Mouse (Mus musculus) right cerebral cortex, postnatal 14 days (tissue): ENCODE data around the gene Hdac10.

Experiments used
- DNase-seq: peaks from one replicate; pipeline ENCODE4 v3.0.0; 2022

Gene Hdac10

GRCm38 (mm10) chr15:89118007-89118406 lies 10.5 kb downstream of the Hdac10 start:
- no peak for DNase-seq

GRCm38 (mm10) chr15:89110147-89110546 lies 18.4 kb downstream of the Hdac10 start:
- DNase-seq, result no peak

- DNase-seq, result no peak
Measured at GRCm38 (mm10) chr15:89106976-89107375, 21.5 kb downstream of the Hdac10 start.

GRCm38 (mm10) chr15:89106073-89106472 lies 22.4 kb downstream of the Hdac10 start:
- no peak for DNase-seq

- DNase-seq, result no peak
Measured at GRCm38 (mm10) chr15:89104425-89104824, 24.1 kb downstream of the Hdac10 start.

GRCm38 (mm10) chr15:89103921-89104320 lies 24.6 kb downstream of the Hdac10 start:
- no peak for DNase-seq

- DNase-seq, result no peak
Measured at GRCm38 (mm10) chr15:89102646-89103045, 25.9 kb downstream of the Hdac10 start.

- no peak for DNase-seq
Measured at GRCm38 (mm10) chr15:89100823-89101222, 27.7 kb downstream of the Hdac10 start.

GRCm38 (mm10) chr15:89098616-89099015 lies 29.9 kb downstream of the Hdac10 start:
- DNase-seq, result no peak

- DNase-seq, result no peak
Measured at GRCm38 (mm10) chr15:89097450-89097849, 31.1 kb downstream of the Hdac10 start.

- DNase-seq, result no peak
Measured at GRCm38 (mm10) chr15:89092181-89092580, 36.3 kb downstream of the Hdac10 start.

GRCm38 (mm10) chr15:89090662-89091061 lies 37.8 kb downstream of the Hdac10 start:
- no peak for DNase-seq

- DNase-seq, result no peak
Measured at GRCm38 (mm10) chr15:89089248-89090051, 39.0 kb downstream of the Hdac10 start.

- peak; percentile 88 for DNase-seq
Measured at GRCm38 (mm10) chr15:89088607-89089247, 39.8 kb downstream of the Hdac10 start, which contains the start of gene Selenoo. Selenoo (plus strand) TSS chr15:89089084.

- DNase-seq, result no peak
Measured at GRCm38 (mm10) chr15:89084826-89085225, 43.7 kb downstream of the Hdac10 start.

- DNase-seq, result no peak
Measured at GRCm38 (mm10) chr15:89083906-89084305, 44.6 kb downstream of the Hdac10 start.

GRCm38 (mm10) chr15:89078208-89078836 lies 50.2 kb downstream of the Hdac10 start:
- no peak for DNase-seq

GRCm38 (mm10) chr15:89076156-89076731 lies 52.3 kb downstream of the Hdac10 start:
- DNase-seq, result peak; percentile 57

- peak; percentile 83 for DNase-seq
Measured at GRCm38 (mm10) chr15:89075478-89076147, 52.9 kb downstream of the Hdac10 start.

GRCm38 (mm10) chr15:89074613-89075477 lies 53.7 kb downstream of the Hdac10 start, which contains the start of gene Trabd:
Trabd (plus strand) TSS chr15:89075124.
- DNase-seq, result no peak

GRCm38 (mm10) chr15:89073993-89074603 lies 54.4 kb downstream of the Hdac10 start:
- no peak for DNase-seq
